Mouse (Mus musculus): Measurements from ENCODE around the gene Fam167b.

The Fam167b gene

GRCm38 (mm10) chr4:129577688-129578087 is 661 bp downstream of the Fam167b start:
- TF ChIP-seq GATA4 (IDR thresholded peaks at IDR 0.05; ENCODE audit: insufficient replicate concordance, low read length) = no peak

- peak; percentile 48; the same call in 1 of the 2 replicates for TF ChIP-seq GATA4 (IDR thresholded peaks at IDR 0.05; ENCODE audit: insufficient replicate concordance, low read length)
Measured at GRCm38 (mm10) chr4:129576863-129577491, 1.4 kb downstream of the Fam167b start.

DNA sequence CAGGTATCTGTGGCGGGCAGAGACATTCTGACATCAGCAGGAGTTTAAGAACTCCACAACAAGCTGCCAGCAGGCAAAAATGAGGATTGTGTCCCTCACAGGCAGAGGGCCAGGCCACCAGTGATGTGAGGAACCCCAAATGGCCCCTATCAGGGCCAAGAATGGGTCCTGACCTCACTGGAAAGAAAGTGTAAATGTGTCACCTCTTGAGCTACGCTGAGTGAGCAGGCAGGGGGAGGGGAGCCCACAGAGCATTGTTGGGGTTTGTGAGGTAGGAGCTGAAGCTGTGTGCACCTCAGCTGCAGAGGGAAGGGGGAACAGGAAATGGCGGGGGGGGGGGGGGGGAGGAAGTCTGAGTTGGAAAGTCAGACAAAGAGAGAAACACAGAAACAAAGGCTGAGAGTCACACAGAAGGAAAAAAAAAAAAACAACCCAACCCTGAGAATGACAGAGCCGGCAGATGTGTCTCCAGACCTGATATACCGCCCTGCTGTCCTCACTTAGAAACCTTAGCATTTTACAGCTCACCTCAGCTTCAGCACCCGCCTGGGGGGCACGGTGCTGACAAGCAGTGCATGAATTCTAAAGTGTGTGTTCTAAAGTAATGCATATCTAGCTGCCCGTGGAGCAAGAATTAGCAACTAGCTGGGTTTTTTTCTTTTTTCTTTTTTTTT is 3.0 kb downstream of the Fam167b start:
- no peak for TF ChIP-seq GATA4 (IDR thresholded peaks at IDR 0.05; ENCODE audit: insufficient replicate concordance, low read length)

GRCm38 (mm10) chr4:129573430-129573829 is 4.9 kb downstream of the Fam167b start, which contains the start of gene Lck:
Gene Lck (minus strand): TSS chr4:129573641.
- TF ChIP-seq GATA4 (IDR thresholded peaks at IDR 0.05; ENCODE audit: insufficient replicate concordance, low read length) = no peak

- TF ChIP-seq GATA4 (IDR thresholded peaks at IDR 0.05; ENCODE audit: insufficient replicate concordance, low read length) = no peak
Measured at GRCm38 (mm10) chr4:129573093-129573370, 5.3 kb downstream of the Fam167b start.

GRCm38 (mm10) chr4:129572236-129573092 is 5.9 kb downstream of the Fam167b start:
- TF ChIP-seq GATA4 (IDR thresholded peaks at IDR 0.05; ENCODE audit: insufficient replicate concordance, low read length) = 0 out of 2 replicates have a peak, but pooled peaks have one; percentile 64

- no peak for TF ChIP-seq GATA4 (IDR thresholded peaks at IDR 0.05; ENCODE audit: insufficient replicate concordance, low read length)
Measured at GRCm38 (mm10) chr4:129571551-129572084, 6.7 kb downstream of the Fam167b start.

DNA sequence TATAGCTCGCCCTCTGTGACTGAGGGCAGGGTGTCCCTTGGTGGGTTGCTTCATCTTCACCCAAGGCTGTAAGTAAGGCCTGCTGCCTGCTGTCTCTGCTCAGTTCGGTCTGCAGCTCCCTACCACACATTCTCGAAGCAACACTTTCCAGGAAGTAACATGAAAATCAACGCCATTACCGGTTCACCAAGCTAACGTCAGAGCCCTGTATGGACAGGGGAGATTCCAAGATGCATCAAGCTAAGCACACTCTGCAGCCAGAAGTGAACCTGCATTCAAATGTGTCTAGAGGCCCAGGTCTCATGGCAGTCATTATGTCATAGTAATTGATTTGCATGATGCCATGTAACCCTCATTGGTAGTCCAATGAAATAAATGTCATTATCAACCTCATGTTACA is 8.3 kb downstream of the Fam167b start:
- TF ChIP-seq GATA4 (IDR thresholded peaks at IDR 0.05; ENCODE audit: insufficient replicate concordance, low read length) = no peak

GRCm38 (mm10) chr4:129568366-129568765 is 10.0 kb downstream of the Fam167b start:
- no peak for TF ChIP-seq GATA4 (IDR thresholded peaks at IDR 0.05; ENCODE audit: insufficient replicate concordance, low read length)

DNA sequence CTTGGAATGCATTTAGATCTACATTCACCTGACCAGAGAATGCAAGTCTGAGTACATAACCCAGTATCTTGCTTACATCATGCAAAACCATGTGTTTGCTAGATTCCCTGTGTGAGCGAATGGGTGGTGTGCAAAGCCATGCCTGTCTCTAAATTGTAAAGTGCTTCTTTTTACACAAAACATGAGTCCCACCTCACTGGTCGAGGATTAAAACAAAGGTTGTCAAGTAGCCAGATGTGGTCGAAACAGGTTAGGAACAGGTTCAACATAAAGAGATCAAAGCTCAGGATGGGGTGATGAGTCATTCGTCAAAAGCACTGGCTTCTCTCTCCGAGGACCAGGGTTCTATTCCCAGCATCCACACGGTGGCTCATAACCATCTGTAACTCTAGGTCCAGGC is 13.2 kb downstream of the Fam167b start:
- no peak for TF ChIP-seq GATA4 (IDR thresholded peaks at IDR 0.05; ENCODE audit: insufficient replicate concordance, low read length)

DNA sequence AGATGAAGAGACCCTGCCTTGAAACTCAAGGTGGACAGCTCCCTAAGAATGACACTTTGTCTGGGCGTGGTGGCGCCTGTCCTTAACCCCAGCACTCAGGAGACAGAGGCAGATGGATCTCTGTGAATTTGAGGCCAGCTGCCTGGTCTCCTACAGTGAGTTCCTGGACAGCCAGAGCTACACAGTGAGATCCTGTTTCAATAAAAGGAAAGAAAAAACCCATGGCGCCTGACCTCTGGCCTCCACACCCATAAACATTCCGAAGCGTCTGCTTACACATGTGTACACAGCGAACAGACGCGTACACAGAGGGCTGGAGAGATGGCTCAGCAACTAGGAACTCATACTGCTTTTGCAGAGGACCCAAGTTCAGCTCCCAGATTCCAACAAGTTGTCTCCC is 14.6 kb downstream of the Fam167b start:
- no peak for TF ChIP-seq GATA4 (IDR thresholded peaks at IDR 0.05; ENCODE audit: insufficient replicate concordance, low read length)

GRCm38 (mm10) chr4:129561184-129561583 is 17.2 kb downstream of the Fam167b start:
- no peak for TF ChIP-seq GATA4 (IDR thresholded peaks at IDR 0.05; ENCODE audit: insufficient replicate concordance, low read length)

GRCm38 (mm10) chr4:129558321-129558955 is 19.9 kb downstream of the Fam167b start:
- no peak for TF ChIP-seq GATA4 (IDR thresholded peaks at IDR 0.05; ENCODE audit: insufficient replicate concordance, low read length)

- no peak for TF ChIP-seq GATA4 (IDR thresholded peaks at IDR 0.05; ENCODE audit: insufficient replicate concordance, low read length)
Measured at GRCm38 (mm10) chr4:129557256-129557808, 21.0 kb downstream of the Fam167b start.

Data from liver, adult (tissue).